Mouse (Mus musculus) cerebellum, postnatal 4 days (tissue): ENCODE measurements at regions not wholly inside any gene's neighbourhood (a gene's known extent, or its start where the extent isn't known, plus 50 kb on each side); places are given as distances from the start of the nearest gene placed in this dataset.
A peak's percentile ranks its signal among the peaks of the same experiment; 100 is the strongest.

Experiments
- DNase-seq, 2 experiments: peaks; one replicate each; pipeline ENCODE4 v3.0.0; 2022; ENCODE audit warnings: low spot score in 2 of 2, mixed read lengths in 1 of 2

DNA sequence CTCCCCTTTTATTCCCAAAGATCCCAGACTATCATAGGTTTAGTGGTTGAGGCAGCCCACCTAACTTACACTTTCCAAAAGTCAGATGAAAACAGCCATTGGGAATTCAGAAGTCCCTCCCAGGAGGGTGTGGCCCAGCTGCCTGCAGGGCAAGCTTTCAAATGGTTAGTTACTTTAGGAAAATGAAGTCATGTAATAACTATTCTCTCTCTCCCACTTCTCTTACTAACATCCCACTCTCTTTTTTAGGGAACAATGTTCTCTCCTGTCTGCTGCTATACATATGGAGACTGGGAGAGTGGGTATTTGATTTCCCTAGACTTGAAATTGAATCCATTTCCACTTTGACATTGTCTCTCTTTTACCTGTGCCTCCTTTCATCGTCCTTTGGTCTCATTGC lies 55.0 kb downstream of the Zfp648 start:
- DNase-seq = no peak

DNA sequence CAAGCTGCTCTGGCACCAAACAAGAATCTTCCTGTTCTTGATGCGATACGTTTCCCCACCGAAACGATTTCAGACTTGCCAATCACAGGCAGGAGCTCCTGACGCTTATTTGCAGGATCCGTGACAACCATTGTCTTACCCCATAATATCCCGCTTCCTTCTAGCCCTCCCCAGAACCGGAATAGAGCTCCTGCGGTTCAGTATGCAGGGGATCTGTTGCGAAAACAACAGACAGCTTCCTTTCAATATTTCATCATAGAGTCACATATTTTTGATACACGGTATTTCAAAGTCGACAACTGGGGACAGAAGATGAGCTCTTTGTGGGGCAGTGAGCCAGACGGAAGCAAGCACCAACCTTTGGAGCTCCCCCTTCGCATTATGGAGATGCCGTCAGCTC lies 55.8 kb downstream of the Zfp648 start:
- DNase-seq = no peak

DNA sequence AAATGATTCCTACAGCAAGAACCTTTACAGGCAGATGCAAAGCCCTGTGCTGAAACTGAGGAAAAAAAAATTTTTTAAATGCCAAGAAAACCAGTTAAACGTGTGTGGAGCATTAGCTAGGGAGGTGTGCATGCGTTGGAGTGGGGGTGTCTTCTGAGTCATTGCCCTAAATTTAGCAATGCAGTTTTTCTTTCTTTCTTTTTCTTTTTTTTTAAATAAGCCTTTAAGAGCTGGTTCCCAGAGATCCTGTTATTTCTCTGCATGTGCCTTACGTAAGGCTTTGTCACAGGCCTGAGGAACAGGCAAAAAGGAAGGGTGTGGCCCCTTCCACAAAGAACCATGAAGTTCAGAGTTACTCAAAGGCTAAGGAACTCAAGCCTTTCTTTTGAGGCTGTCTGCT lies 57.5 kb downstream of the Zfp648 start:
- DNase-seq = no peak

DNA sequence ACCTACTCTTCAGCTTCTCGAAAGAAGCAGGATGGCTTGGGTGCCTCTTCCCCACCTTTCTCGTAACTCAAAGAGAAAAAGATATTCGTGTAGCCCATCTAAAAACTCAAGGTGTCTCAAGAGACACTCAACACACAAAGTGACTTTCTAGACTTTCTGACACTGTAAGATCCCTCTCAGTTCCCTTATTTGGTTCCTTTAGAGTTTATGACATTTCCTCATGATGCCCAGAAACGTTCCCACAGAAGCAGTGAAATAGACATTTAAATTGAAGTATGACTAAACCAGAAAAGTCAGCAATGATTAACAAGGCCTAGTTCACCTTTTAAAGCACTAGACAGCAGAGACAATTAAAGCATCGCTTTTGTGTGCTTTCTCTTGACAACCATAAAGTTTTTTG lies 59.4 kb downstream of the Zfp648 start:
- DNase-seq = no peak

DNA sequence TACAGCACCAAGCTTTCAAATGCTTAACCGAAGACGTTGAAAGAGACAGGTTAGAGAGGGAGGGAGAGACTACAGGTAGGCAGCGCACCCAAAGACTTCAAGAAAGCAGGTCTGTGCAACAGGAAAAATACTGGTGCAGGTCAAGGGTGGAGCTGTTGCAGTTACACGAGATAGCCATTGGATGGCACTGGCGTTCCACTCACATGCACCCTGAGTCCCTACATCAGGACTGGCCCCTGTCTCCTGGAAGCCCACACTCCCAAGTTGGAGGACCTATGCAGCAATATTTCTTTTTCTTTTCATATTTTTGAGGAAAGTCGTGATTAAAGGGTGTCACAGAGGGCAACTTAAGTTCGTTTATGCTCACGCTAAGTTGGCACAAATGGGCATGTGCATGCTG lies 80.5 kb downstream of the Zfp648 start:
- DNase-seq = peak; percentile 45 to 64

DNA sequence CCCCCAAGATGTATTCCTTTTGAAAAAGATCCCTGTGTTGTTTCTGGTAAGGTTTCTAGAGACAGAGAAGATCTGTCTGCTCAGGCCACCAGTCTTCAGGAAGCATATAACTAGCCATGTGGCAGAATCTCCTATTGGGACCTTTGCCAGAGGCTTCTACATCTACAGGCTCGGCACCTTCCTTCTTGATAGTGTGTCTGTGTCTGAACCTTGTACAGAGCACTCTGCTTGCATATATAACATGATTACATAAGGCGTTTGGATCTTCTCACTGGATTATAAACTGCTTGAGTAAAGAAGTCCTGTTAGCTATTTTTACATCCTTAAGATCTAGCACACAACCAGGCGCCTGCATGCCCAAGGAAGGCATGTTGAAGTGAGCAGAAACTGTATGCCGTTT lies 85.1 kb downstream of the Zfp648 start:
- DNase-seq = no peak

DNA sequence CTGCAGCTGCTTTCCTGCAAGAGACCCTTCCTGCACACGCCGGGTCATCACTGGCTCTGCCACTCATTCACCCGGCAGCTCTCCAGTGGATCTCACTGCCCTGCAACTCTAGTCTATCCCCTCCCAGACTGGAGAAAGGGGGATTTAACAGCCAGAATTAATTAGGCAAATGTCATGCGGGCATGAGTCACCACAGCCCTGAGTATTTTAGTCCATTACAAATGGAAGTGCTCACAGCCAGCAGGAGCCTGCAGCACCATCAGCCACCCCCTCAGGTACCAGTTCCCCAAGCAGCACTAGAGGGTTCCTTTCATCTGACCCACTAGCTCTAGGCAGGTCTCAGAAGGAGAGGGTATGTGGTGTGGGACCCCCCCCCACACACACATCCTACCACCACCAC lies 91.7 kb downstream of the Zfp648 start:
- DNase-seq = no peak

DNA sequence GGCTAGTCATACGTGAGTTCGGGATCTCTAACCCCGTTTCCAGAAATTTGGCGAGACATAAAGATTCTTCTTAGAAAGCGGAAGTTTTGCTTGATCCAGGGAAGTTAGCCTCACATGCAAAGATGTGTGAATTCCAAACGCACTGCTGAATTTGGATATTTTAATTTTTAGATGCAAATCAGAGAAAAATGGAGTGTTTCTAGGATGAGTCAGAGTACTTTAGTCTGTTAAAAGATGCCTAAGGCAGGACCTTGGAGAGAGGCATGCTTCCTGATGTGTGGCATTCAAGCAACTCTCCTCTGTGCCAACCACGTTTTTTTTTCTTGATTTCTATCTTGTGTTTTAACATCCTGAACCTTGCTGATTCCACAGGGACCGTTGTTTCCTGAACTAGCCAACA lies 95.1 kb downstream of the Zfp648 start:
- DNase-seq = no peak

DNA sequence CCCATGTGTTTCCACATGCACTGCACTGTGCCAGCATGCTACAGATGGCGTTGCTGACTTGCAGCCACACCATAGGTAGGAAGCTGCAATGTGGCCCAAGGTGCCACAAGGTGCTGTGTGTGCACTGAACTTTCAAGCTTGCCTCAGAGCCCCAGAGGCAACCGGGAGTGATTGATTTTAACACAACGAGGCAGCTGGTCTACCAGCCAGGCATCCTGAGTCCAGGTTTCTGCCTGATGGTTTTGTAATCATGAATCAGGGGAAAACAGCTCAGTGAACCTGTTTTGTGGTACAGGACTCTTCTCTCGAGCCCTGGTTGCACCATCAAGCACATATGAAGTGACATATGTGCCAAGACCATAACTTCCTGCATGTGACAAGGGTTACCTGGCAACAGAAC lies 98.9 kb downstream of the Zfp648 start:
- DNase-seq = no peak

DNA sequence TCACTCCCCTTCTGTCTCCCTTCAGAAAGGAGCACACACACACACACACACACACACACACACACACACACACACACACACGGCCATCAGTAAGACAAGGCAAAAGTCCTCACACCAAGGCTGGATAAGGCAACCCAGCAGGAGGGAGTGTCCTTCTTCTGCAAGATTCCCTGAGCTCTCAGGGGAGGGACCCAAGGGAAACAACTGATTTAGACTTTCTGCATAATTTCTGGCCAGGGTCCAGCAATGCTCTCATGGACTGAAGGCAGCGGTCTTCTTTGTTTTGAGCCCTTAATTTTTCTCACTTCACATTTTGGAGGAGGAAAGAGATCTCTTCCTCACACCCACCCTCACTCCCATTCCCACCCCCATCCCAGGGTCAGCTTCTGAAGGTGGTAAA lies 108.7 kb downstream of the Zfp648 start:
- DNase-seq = no peak
